35 mouse cellular contexts compared by ENCODE assay signal in the genomic region with DNA sequence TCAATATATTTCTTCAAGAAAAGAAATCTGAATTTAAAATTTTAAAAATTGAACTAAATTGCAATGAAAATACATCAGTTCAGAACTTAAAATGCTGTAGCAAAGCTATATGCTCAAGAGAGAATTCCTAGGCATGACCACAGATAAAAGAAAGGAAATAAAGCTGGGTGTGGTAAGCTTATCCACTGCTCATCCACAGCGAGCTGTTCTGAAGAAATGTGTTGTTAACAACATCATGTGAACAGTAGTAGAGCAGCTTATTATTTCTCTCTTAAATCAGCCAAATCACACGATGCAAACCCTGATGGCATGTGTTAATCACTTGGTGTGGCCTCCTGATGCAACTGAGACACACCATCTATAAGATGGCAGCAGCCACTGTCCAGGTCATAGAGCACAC.
"Had no signal": no experiment of that assay in that cellular context is flagged by ENCODE, and none has a peak within 500 bp of the region (broad histone marks: within the 10 kb centered on the region; RNA-seq: fewer than 3 reads in every experiment).

No protein-coding gene starts in this region.

- H3K27me3 ChIP-seq: heart, embryonic 12.5 days; heart, embryonic 15.5 days; hindbrain, embryonic 12.5 days; hindbrain, embryonic 13.5 days; hindbrain, embryonic 15.5 days; intestine, embryonic 15.5 days; kidney, embryonic 15.5 days had no signal

- H3K4me3 ChIP-seq: heart, embryonic 10.5 days; heart, embryonic 12.5 days; heart, embryonic 13.5 days; heart, embryonic 15.5 days; hindbrain, embryonic 10.5 days; hindbrain, embryonic 12.5 days; hindbrain, embryonic 13.5 days; hindbrain, embryonic 15.5 days; intestine, embryonic 15.5 days; kidney, embryonic 15.5 days; left cerebral cortex, adult 2 months had no signal

- H3K27ac ChIP-seq: heart, embryonic 10.5 days; heart, embryonic 13.5 days; heart, embryonic 15.5 days; hindbrain, embryonic 10.5 days; hindbrain, embryonic 12.5 days; hindbrain, embryonic 13.5 days; hindbrain, embryonic 14.5 days; hindbrain, embryonic 15.5 days; hindbrain, postnatal 0 days; intestine, embryonic 15.5 days; kidney, embryonic 15.5 days; kidney, postnatal 0 days; left cerebral cortex, adult 2 months had no signal

- H3K36me3 ChIP-seq: heart, embryonic 10.5 days; heart, embryonic 12.5 days; heart, embryonic 13.5 days; heart, embryonic 15.5 days; hindbrain, embryonic 10.5 days; hindbrain, embryonic 12.5 days; hindbrain, embryonic 15.5 days; intestine, embryonic 15.5 days; kidney, embryonic 15.5 days had no signal

- H3K9ac ChIP-seq: heart, embryonic 12.5 days; heart, embryonic 13.5 days; heart, embryonic 15.5 days; hindbrain, embryonic 12.5 days; hindbrain, embryonic 13.5 days; hindbrain, embryonic 14.5 days; hindbrain, embryonic 15.5 days; intestine, embryonic 15.5 days; kidney, embryonic 15.5 days had no signal

- H3K9me3 ChIP-seq: heart, embryonic 10.5 days; heart, embryonic 12.5 days; heart, embryonic 13.5 days; heart, embryonic 15.5 days; hindbrain, embryonic 10.5 days; hindbrain, embryonic 12.5 days; hindbrain, embryonic 13.5 days; hindbrain, embryonic 15.5 days; intestine, embryonic 15.5 days; kidney, embryonic 15.5 days had no signal

- DNase-seq: heart, postnatal 10 days; heart, postnatal 14 days; heart, postnatal 36 days; heart, postnatal 4 days; kidney, adult 11 months; kidney, adult 18-20 months; kidney, adult 2 months; kidney, adult 8-10 months; kidney, adult 9 months; kidney, postnatal 10 days; kidney, postnatal 14 days; kidney, postnatal 25 days; kidney, postnatal 36 days; kidney, postnatal 4 days; layer of hippocampus, adult 9-11 months; layer of hippocampus, postnatal 36 days had no signal

- H3K4me2 ChIP-seq: heart, embryonic 11.5 days; heart, embryonic 12.5 days; heart, embryonic 13.5 days; heart, embryonic 15.5 days; hindbrain, embryonic 12.5 days; hindbrain, embryonic 13.5 days; hindbrain, embryonic 14.5 days; hindbrain, embryonic 15.5 days; intestine, embryonic 15.5 days; kidney, embryonic 15.5 days had no signal

- ATAC-seq: hindbrain, embryonic 16.5 days; hindbrain, postnatal 0 days; inflammation-experienced regulatory T-cells, adult 6 months; intestine, embryonic 15.5 days; intestine, embryonic 16.5 days; intestine, postnatal 0 days had no signal

- H3K4me1 ChIP-seq: heart, embryonic 15.5 days; hindbrain, embryonic 15.5 days; intestine, embryonic 15.5 days had no signal
